8 mouse cellular contexts compared by ENCODE assay signal in the genomic region with DNA sequence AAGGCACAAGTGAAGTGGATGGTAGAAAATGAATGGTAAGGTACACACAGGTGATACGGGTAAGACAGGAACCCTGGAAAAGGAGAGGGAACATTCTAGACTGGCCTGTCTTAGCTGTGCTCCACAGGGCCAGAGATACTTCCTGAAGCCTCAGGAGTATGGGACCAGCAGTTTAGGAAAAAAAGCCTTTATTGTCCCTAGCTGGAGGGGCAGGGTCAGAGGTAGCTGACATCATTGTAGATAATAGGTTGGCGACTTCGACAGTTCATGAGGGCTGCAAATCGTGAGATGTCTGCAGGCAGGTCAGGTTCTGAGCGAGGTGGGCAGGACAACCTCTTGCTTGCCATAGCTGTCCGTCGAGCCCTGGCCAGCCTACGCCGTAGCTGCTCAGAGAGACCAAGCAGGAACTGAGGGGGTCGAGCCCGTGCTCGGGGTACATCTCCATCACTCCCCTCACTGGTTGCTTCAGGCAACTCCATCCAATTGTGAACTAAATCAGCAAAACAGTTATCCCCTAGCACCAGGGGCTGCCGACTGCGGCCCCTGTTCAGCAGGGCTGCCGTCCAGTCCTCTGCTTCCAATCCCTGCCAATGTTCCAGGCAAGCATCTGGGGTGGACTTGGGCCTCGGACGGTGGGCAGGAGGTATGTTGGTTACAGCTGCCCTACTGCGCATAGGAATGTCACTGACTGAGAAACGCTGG. TPM values are rescaled to one million over a fixed set of nuclear protein-coding genes. Genes with fewer than 3 reads are reported as not detected.
DNase-seq lines count a peak whose midpoint lies in the region; ATAC-seq lines count a peak whose summit lies in the region.

No protein-coding gene starts in this region.

- peak; percentile 33 for DNase-seq in kidney, postnatal 14 days
- DNase-seq in left cerebral cortex, postnatal 4 days: no peak
- DNase-seq in cerebellum, postnatal 4 days (ENCODE audit: low spot score in 2 of 2): no peak
- no peak for DNase-seq in spleen, adult 18-20 months

- peaks cover 64% of the 10 kb centered on the region for H3K36me3 ChIP-seq in megakaryocyte, embryonic 14.5 days (replicated peaks; ENCODE audit: low read length)
- H3K36me3 ChIP-seq in forebrain, embryonic 16.5 days (ENCODE audit: control insufficient read depth, insufficient read depth): no peaks in the 10 kb centered on the region
- H3K36me3 ChIP-seq in neural tube, embryonic 13.5 days: no peaks in the 10 kb centered on the region

- H3K4me3 ChIP-seq in megakaryocyte, embryonic 14.5 days (replicated peaks): peak overlapping the region; percentile 99
- peak overlapping the region; percentile 75 for H3K4me3 ChIP-seq in forebrain, embryonic 16.5 days (replicated peaks; ENCODE audit: low read length)
- H3K4me3 ChIP-seq in neural tube, embryonic 13.5 days: peak overlapping the region; percentile 67

- intact Hi-C loops in left cerebral cortex, postnatal 4 days (cut with DNase I): no loop called here

- no peaks in the 10 kb centered on the region for H3K27me3 ChIP-seq in megakaryocyte, embryonic 14.5 days (replicated peaks)
- H3K27me3 ChIP-seq in forebrain, embryonic 16.5 days (replicated peaks; ENCODE audit: control insufficient read depth, insufficient read depth, low read length): 0 out of 2 replicates have a peak, but pooled peaks cover 3% of the 10 kb centered on the region
- H3K27me3 ChIP-seq in neural tube, embryonic 13.5 days: peaks cover 31% of the 10 kb centered on the region

- no peak overlapping the region for H3K9ac ChIP-seq in forebrain, embryonic 16.5 days (replicated peaks; ENCODE audit: low read depth, low read length)
- peak overlapping the region; percentile 76 for H3K9ac ChIP-seq in neural tube, embryonic 13.5 days

- peaks cover 81% of the 10 kb centered on the region for H3K4me1 ChIP-seq in megakaryocyte, embryonic 14.5 days
- H3K4me1 ChIP-seq in forebrain, embryonic 16.5 days (replicated peaks; ENCODE audit: control insufficient read depth, insufficient read depth, low read length): peaks cover 14% of the 10 kb centered on the region
- H3K4me1 ChIP-seq in neural tube, embryonic 13.5 days (replicated peaks): peaks cover 45% of the 10 kb centered on the region

- no peak overlapping the region for H3K27ac ChIP-seq in forebrain, embryonic 16.5 days (ENCODE audit: low read length)
- H3K27ac ChIP-seq in neural tube, embryonic 13.5 days (replicated peaks): peak overlapping the region; percentile 94

- H3K9me3 ChIP-seq in megakaryocyte, embryonic 14.5 days: no peaks in the 10 kb centered on the region
- no peaks in the 10 kb centered on the region for H3K9me3 ChIP-seq in forebrain, embryonic 16.5 days (ENCODE audit: control insufficient read depth, low read length)
- no peaks in the 10 kb centered on the region for H3K9me3 ChIP-seq in neural tube, embryonic 13.5 days

- peak overlapping the region; percentile 86; the same call in 1 of the 2 replicates for H3K4me2 ChIP-seq in forebrain, embryonic 16.5 days (ENCODE audit: low read length)
- H3K4me2 ChIP-seq in neural tube, embryonic 13.5 days: peak overlapping the region; percentile 82

- no peak for ATAC-seq in megakaryocyte, adult 5-6 weeks (ENCODE audit: poor library complexity, severe bottlenecking)
- ATAC-seq in forebrain, embryonic 16.5 days: no peak
- ATAC-seq in neural tube, embryonic 13.5 days (ENCODE audit: low read depth): no peak

- 77% methylated on average over 19 of the region's 19 CpGs for WGBS in forebrain, embryonic 16.5 days
- 67% methylated on average over 19 of the region's 19 CpGs for WGBS in neural tube, embryonic 13.5 days

RNA-seq across cellular contexts. Expression of gene Gm20661, which starts 1.3 kb away (rescaled TPM):
- polyA plus RNA-seq in megakaryocyte, embryonic 14.5 days (2012; ENCODE audit: insufficient read depth, low replicate concordance): 2.7 TPM in 1 of 2 replicates, not detected in the other
- total RNA-seq in megakaryocyte, adult 5-6 weeks (2015): 0.18 TPM in 1 of 2 replicates, not detected in the other
- not detected in 2 replicates for total RNA-seq in megakaryocyte, adult 5-6 weeks (2017)
- 0.65 and 0.92 TPM in 2 replicates for polyA plus RNA-seq in forebrain, embryonic 16.5 days (2015; fragmentation: Nextera tagmentation; extraction: Ambion mirVana)
- 2.0 and 2.2 TPM in 2 replicates for polyA plus RNA-seq in neural tube, embryonic 13.5 days (2015; fragmentation: Nextera tagmentation; extraction: Ambion mirVana)
- total RNA-seq in left cerebral cortex, postnatal 4 days (2021): 1 to 10 TPM in 1 of 2 experiments, under 1 TPM in 1; 0.44 to 1.3 TPM

RNA-seq across cellular contexts. Expression of gene Inka1, which starts 1.5 kb away (rescaled TPM):
- polyA plus RNA-seq in megakaryocyte, embryonic 14.5 days (2012; ENCODE audit: insufficient read depth, low replicate concordance): 270 and 880 TPM in 2 replicates
- 1.8 and 4.7 TPM in 2 replicates for total RNA-seq in megakaryocyte, adult 5-6 weeks (2015)
- 2.6 and 3.2 TPM in 2 replicates for total RNA-seq in megakaryocyte, adult 5-6 weeks (2017)
- polyA plus RNA-seq in forebrain, embryonic 16.5 days (2015; fragmentation: Nextera tagmentation; extraction: Ambion mirVana): 12.8 and 14.2 TPM in 2 replicates
- 28.8 and 30.7 TPM in 2 replicates for polyA plus RNA-seq in neural tube, embryonic 13.5 days (2015; fragmentation: Nextera tagmentation; extraction: Ambion mirVana)
- 10 to 100 TPM in 1 of 2 experiments, 1 to 10 TPM in 1; 9.4 to 10.4 TPM for total RNA-seq in left cerebral cortex, postnatal 4 days (2021)

RNA-seq across cellular contexts. Expression of gene Cdhr4, which starts 8.1 kb away (rescaled TPM):
- 9.9 and 23.4 TPM in 2 replicates for polyA plus RNA-seq in megakaryocyte, embryonic 14.5 days (2012; ENCODE audit: insufficient read depth, low replicate concordance)
- total RNA-seq in megakaryocyte, adult 5-6 weeks (2015): 0.33 TPM in 1 of 2 replicates, not detected in the other
- total RNA-seq in megakaryocyte, adult 5-6 weeks (2017): 0.51 and 1.7 TPM in 2 replicates
- 1.2 TPM in 2 replicates for polyA plus RNA-seq in forebrain, embryonic 16.5 days (2015; fragmentation: Nextera tagmentation; extraction: Ambion mirVana)
- 2.6 and 3.4 TPM in 2 replicates for polyA plus RNA-seq in neural tube, embryonic 13.5 days (2015; fragmentation: Nextera tagmentation; extraction: Ambion mirVana)
- total RNA-seq in left cerebral cortex, postnatal 4 days (2021): 1 to 10 TPM; 1.0 to 2.3 TPM

RNA-seq across cellular contexts. Expression of gene Uba7, which starts 8.9 kb away (rescaled TPM):
- 78.9 and 91.5 TPM in 2 replicates for polyA plus RNA-seq in megakaryocyte, embryonic 14.5 days (2012; ENCODE audit: insufficient read depth, low replicate concordance)
- total RNA-seq in megakaryocyte, adult 5-6 weeks (2015): 37.5 and 44.3 TPM in 2 replicates
- 35.6 and 43.2 TPM in 2 replicates for total RNA-seq in megakaryocyte, adult 5-6 weeks (2017)
- polyA plus RNA-seq in forebrain, embryonic 16.5 days (2015; fragmentation: Nextera tagmentation; extraction: Ambion mirVana): 3.2 and 3.7 TPM in 2 replicates
- polyA plus RNA-seq in neural tube, embryonic 13.5 days (2015; fragmentation: Nextera tagmentation; extraction: Ambion mirVana): 7.6 and 9.3 TPM in 2 replicates
- total RNA-seq in left cerebral cortex, postnatal 4 days (2021): 1 to 10 TPM; 2.1 to 3.5 TPM

RNA-seq across cellular contexts. Expression of gene Gm20662, which starts 11.9 kb away (rescaled TPM):
- polyA plus RNA-seq in megakaryocyte, embryonic 14.5 days (2012; ENCODE audit: insufficient read depth, low replicate concordance): 3.2 and 5.8 TPM in 2 replicates
- not detected in 2 replicates for total RNA-seq in megakaryocyte, adult 5-6 weeks (2015)
- not detected in 2 replicates for total RNA-seq in megakaryocyte, adult 5-6 weeks (2017)
- 0.67 and 1.4 TPM in 2 replicates for polyA plus RNA-seq in forebrain, embryonic 16.5 days (2015; fragmentation: Nextera tagmentation; extraction: Ambion mirVana)
- 1.4 TPM in 1 of 2 replicates, not detected in the other for polyA plus RNA-seq in neural tube, embryonic 13.5 days (2015; fragmentation: Nextera tagmentation; extraction: Ambion mirVana)
- 1 to 10 TPM; 1.3 to 2.5 TPM for total RNA-seq in left cerebral cortex, postnatal 4 days (2021)
